Mouse (Mus musculus): Measurements from ENCODE around the gene Ddx47.

DNA sequence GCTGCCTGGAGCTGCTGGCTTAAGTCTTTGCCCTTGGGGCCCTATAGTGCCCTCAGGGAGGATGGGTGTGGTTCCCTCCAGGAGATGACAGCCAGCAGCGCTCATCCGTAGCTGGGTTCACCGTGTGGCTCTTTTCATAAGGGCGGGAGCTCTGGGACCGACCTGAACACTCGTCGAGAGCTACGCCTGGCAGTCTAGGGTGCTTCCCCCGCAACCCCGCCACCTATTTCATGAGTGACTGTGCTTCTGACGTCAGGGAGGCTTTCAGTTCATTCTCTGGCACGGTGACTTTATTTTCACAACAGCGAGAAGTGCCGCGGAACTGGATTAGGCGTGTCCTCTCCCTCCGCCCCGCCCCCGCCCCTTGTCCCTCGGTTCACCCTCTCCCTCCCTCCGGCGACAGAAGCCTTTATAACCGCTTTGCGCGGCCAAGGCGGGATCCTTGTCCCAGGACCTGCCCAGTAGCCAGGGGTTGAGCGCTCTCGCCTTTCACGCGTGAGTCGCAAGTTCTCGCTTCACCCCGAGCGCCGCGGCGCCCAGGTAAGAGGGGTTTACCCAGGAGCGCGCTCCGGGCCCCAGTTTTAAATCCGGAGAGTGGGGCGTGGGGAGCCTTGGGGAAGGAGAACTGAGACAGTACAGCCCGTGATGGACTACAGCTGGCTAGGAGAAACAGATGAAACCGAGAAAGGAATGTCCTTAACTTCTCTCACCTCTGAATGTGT lies 54.0 kb downstream of the Ddx47 start, which contains the start of gene Gprc5a:
- TF ChIP-seq MYB (IDR thresholded peaks at IDR 0.05; ENCODE audit: low read depth, low read length) (no peak), CTCF (IDR thresholded peaks at IDR 0.05 in 2 of 3, conservative IDR thresholded peaks at IDR 0.05 in 1 of 3; ENCODE audit: control insufficient read depth in 1 of 3, insufficient read depth in 1 of 3, low read depth in 2 of 3, low read length in 3 of 3, poor library complexity in 1 of 3, severe bottlenecking in 1 of 3) (no peak), RAD21 (IDR thresholded peaks at IDR 0.05; ENCODE audit: low read depth, low read length) (no peak), POLR2A (IDR thresholded peaks at IDR 0.05; ENCODE audit: control insufficient read depth in 1 of 2, insufficient read depth in 1 of 2, low read depth in 1 of 2, low read length in 2 of 2, poor library complexity in 1 of 2) (no peak), CHD1 (IDR thresholded peaks at IDR 0.05; ENCODE audit: low read depth, low read length) (no peak), MYC (IDR thresholded peaks at IDR 0.05; ENCODE audit: low read depth, low read length) (no peak), ELF1 (IDR thresholded peaks at IDR 0.05; ENCODE audit: low read depth, low read length) (no peak), GATA1 (IDR thresholded peaks at IDR 0.05; ENCODE audit: low read depth, low read length) (no peak), ETS1 (IDR thresholded peaks at IDR 0.05; ENCODE audit: low read depth, low read length) (no peak), MAZ (IDR thresholded peaks at IDR 0.05; ENCODE audit: low read depth, low read length) (no peak), CHD2 (IDR thresholded peaks at IDR 0.05; ENCODE audit: low read length) (no peak), RCOR1 (IDR thresholded peaks at IDR 0.05; ENCODE audit: low read depth, low read length) (no peak), USF1 (IDR thresholded peaks at IDR 0.05; ENCODE audit: low read depth, low read length) (no peak)
